Mouse (Mus musculus): ENCODE measurements at regions not wholly inside any gene's neighbourhood (a gene's known extent, or its start where the extent isn't known, plus 50 kb on each side); places are given as distances from the start of the nearest gene placed in this dataset.

- no peak for TF ChIP-seq POLR2A (IDR thresholded peaks at IDR 0.05; ENCODE audit: insufficient read length, low read depth)
- TF ChIP-seq TCF12 (IDR thresholded peaks at IDR 0.05; ENCODE audit: insufficient read depth, poor library complexity, severe bottlenecking) = no peak
- TF ChIP-seq USF1 (IDR thresholded peaks at IDR 0.05; ENCODE audit: low read depth) = no peak
- no peak for TF ChIP-seq CEBPB (IDR thresholded peaks at IDR 0.05; ENCODE audit: insufficient read depth, poor library complexity, severe bottlenecking)
- no peak for TF ChIP-seq MYOD1 (IDR thresholded peaks at IDR 0.05; ENCODE audit: control insufficient read depth in 1 of 3, insufficient read length in 2 of 3, low read depth in 2 of 3)
Measured at GRCm38 (mm10) chr19:54755451-54755850, 371.6 kb downstream of the Gpam start.

Data from myocyte (in vitro differentiated cells).